Mouse (Mus musculus) kidney, adult 2 months (tissue): ENCODE measurements around the gene Cd163. TPM values are rescaled to one million over a fixed set of nuclear protein-coding genes. Genes with fewer than 3 reads are reported as not detected.

Source experiments
- DNase-seq: peaks from one replicate; pipeline ENCODE4 v3.0.0; 2021
- H3K27ac ChIP-seq: fragments of 200-500 bp; 2 replicates; pipeline ENCODE4 v1.5.1; 2012; ENCODE audit warnings: low read depth, low read length, control low read depth, inconsistent platforms; ENCODE audit not compliant: insufficient read depth
- H3K27me3 ChIP-seq: fragments of 200-500 bp; replicated peaks from 2 replicates; pipeline ENCODE4 v1.6.1; 2012; ENCODE audit warnings: mild to moderate bottlenecking, moderate library complexity, low read length, inconsistent platforms; ENCODE audit not compliant: control insufficient read depth, insufficient read depth
- H3K36me3 ChIP-seq: fragments of 200-500 bp; 2 replicates; pipeline ENCODE4 v1.6.1; 2012; ENCODE audit warnings: mild to moderate bottlenecking, moderate library complexity, low read length, inconsistent platforms; ENCODE audit not compliant: control insufficient read depth, insufficient read depth
- H3K4me1 ChIP-seq: fragments of 200-500 bp; 2 replicates; pipeline ENCODE4 v1.6.1; 2011; ENCODE audit warnings: low read length; ENCODE audit not compliant: control insufficient read depth, insufficient read depth
- H3K4me3 ChIP-seq: fragments of 200-500 bp; 2 replicates; pipeline ENCODE4 v1.5.1; 2011; ENCODE audit warnings: mild to moderate bottlenecking, low read depth, low read length, control low read depth; ENCODE audit not compliant: insufficient read depth
- CTCF ChIP-seq: fragments of 200-500 bp; conservative IDR thresholded peaks from 2 replicates; pipeline ENCODE4 v1.5.1; 2011; ENCODE audit warnings: low read depth, mild to moderate bottlenecking, control low read depth, low read length, moderate library complexity, mixed read lengths; ENCODE audit not compliant: insufficient read depth, insufficient read length
- POLR2A ChIP-seq: fragments of 200-500 bp; IDR thresholded peaks from one replicate; pipeline ENCODE4 v1.6.1; 2011; ENCODE audit warnings: low read depth, low read length, control low read depth
- WGBS: fragments of 180-500 bp; shearing (Covaris S2); methylation state at CpG from one replicate; pipeline ENCODE4 v1.1.7; 2018; 5-methylcytosine and 5-hydroxymethylcytosine counted together
- polyA plus RNA-seq: library from polyadenylated mRNA; depleted of rRNA; stranded (reverse); fragments of >200 nt; gene quantifications from 2 replicates; pipeline ENCODE4 v1.2.3, GENCODE M21; 2012; rRNA removed

Gene Cd163
- polyA plus RNA-seq, 1 experiment, result 0.39 TPM

- TF ChIP-seq POLR2A (no peak), CTCF (peak; percentile 70)
- WGBS, result 33% methylated on average over 10 of the region's 10 CpGs
- Histone ChIP-seq H3K4me1 (peaks cover 7% of the 10 kb centered on the region; the same call in 1 of the 2 replicates), H3K27ac (no peak overlapping the region), H3K27me3 (no peaks in the 10 kb centered on the region), H3K36me3 (no peaks in the 10 kb centered on the region), H3K4me3 (no peak overlapping the region)
- peak; percentile 73 for DNase-seq
Observed at GRCm38 (mm10) chr6:124379331-124379730, 74.9 kb downstream of the Cd163 start.

Other genes with a start within 250 kb of the Cd163 start
- gene Vmn2r27, start 72.8 kb upstream of the Cd163 start, polyA plus RNA-seq, result not detected in 2 replicates
- 62.0 and 62.8 TPM in 2 replicates for gene Pex5, start 110.4 kb downstream of the Cd163 start, polyA plus RNA-seq
- gene Clstn3, start 160.1 kb downstream of the Cd163 start, polyA plus RNA-seq, result 12.6 and 15.5 TPM in 2 replicates
- 14.2 and 14.3 TPM in 2 replicates for gene C1rl, start 188.5 kb downstream of the Cd163 start, polyA plus RNA-seq
- gene C1ra, start 207.7 kb downstream of the Cd163 start, polyA plus RNA-seq, result 24.8 and 26.5 TPM in 2 replicates
- 34.0 and 38.1 TPM in 2 replicates for gene C1s1, start 237.7 kb downstream of the Cd163 start, polyA plus RNA-seq